Mouse (Mus musculus) heart, postnatal 0 days (tissue): ENCODE results near the gene Shc3. TPM values are rescaled to one million over a fixed set of nuclear protein-coding genes. Genes with fewer than 3 reads are reported as not detected.
A peak's percentile ranks its signal among the peaks of the same experiment; 100 is the strongest.

Experiments used
- ATAC-seq: fragments of 200-750 bp; cut with Nextera tagmentation; 2 replicates; pipeline ENCODE4 v1.8.0; 2017; ENCODE audit warnings: low read depth, moderate number of reproducible peaks, moderate library complexity; ENCODE audit not compliant: insufficient read depth
- DNase-seq: peaks from one replicate; pipeline ENCODE4 v3.0.0-alpha.2; 2016; ENCODE audit warnings: low spot score
- H3K27ac ChIP-seq: fragments of 300-500 bp; sonication (generic); 2 replicates; pipeline ENCODE4 v1.5.1; 2014; ENCODE audit warnings: low read depth, mild to moderate bottlenecking
- H3K27me3 ChIP-seq: fragments of 300-500 bp; sonication (generic); 2 replicates; pipeline ENCODE4 v1.6.1; 2014; ENCODE audit warnings: low read length, mixed read lengths; ENCODE audit not compliant: control insufficient read depth, insufficient read depth
- H3K36me3 ChIP-seq: fragments of 300-500 bp; sonication (generic); replicated peaks from 2 replicates; pipeline ENCODE4 v1.6.1; 2014; ENCODE audit warnings: low read length, mixed read lengths; ENCODE audit not compliant: control insufficient read depth, insufficient read depth
- H3K4me1 ChIP-seq: fragments of 300-500 bp; sonication (generic); 2 replicates; pipeline ENCODE4 v1.6.1; 2014; ENCODE audit warnings: antibody characterized with exemption; ENCODE audit not compliant: control insufficient read depth, insufficient read depth
- H3K4me2 ChIP-seq: fragments of 300-500 bp; sonication (generic); 2 replicates; pipeline ENCODE4 v1.6.1; 2014; ENCODE audit warnings: low read depth, mild to moderate bottlenecking, low read length, moderate library complexity
- H3K4me3 ChIP-seq: fragments of 300-500 bp; sonication (generic); 2 replicates; pipeline ENCODE4 v1.5.1; 2014; ENCODE audit warnings: low read depth, low read length
- H3K9ac ChIP-seq: fragments of 300-500 bp; sonication (generic); replicated peaks from 2 replicates; pipeline ENCODE4 v1.6.1; 2014; ENCODE audit warnings: low read depth, low read length, mixed read lengths
- H3K9me3 ChIP-seq: fragments of 300-500 bp; sonication (generic); replicated peaks from 2 replicates; pipeline ENCODE4 v1.6.1; 2016; ENCODE audit warnings: low read length; ENCODE audit not compliant: control insufficient read depth
- CTCF ChIP-seq: IDR thresholded peaks from 2 replicates; pipeline ENCODE4 v1.5.1; 2016; ENCODE audit warnings: antibody characterized with exemption, control low read depth, low read depth
- EP300 ChIP-seq: IDR thresholded peaks from 2 replicates; pipeline ENCODE4 v1.6.1; 2016; ENCODE audit warnings: antibody characterized with exemption, low read depth
- WGBS: fragments of 180-500 bp; shearing (Covaris S2); extraction: QIAGEN DNeasy Blood & Tissue Kit; methylation state at CpG from one replicate; pipeline ENCODE4 v1.1.7; 2014; 5-methylcytosine and 5-hydroxymethylcytosine counted together
- polyA plus RNA-seq: library from polyadenylated mRNA; unstranded; fragments of >200 nt; fragmentation: Nextera tagmentation; extraction: Ambion mirVana; gene quantifications from 2 replicates; pipeline ENCODE4 v1.2.1, GENCODE M21; 2015
- total RNA-seq: library from RNA; depleted of rRNA; stranded (reverse); fragments of >200 nt; gene quantifications from 2 replicates; pipeline ENCODE4 v1.2.3, GENCODE M21; 2014; ENCODE audit warnings: low replicate concordance

Gene Shc3
- total and polyA plus RNA-seq, 2 experiments from 2014 or later = 0.12 to 2.1 TPM

DNA sequence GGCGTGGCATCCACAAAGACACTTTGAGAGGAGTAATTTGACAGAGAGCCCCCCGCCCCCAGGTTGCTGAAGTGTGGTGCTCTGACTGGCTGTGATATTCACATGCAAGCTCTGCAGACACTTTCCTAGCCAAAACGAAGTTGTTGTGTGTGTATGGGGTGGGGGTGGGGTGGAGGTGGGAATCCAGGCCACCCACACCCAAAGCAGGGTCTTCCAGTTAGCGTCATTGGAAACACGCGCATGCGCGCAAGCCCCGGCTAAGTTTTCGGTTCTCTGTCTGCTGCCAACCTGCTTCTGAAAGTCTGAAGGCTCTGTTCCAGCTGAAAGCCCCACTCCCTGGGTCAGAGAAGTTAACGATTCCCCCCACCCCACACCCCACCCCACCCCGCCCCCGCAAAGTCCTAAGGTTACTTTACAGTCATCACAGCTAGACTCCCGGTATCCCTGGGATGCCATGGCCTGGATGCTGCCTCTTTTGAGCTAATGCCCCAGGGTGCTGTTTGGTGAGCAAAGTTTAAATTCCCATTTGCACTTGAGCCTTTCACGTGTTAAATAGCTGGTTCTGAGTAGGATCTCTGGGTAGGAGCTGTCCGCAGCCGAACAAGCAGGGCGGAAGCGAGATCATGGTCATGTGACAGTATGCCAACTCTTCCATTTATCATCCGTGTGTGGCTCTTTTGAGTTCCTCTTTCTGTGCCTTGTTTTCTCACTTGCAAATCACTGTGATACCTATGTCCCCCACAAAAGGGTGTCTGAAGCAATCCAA is 168.3 kb downstream of the Shc3 start:
- peak overlapping the region; percentile 72 for H3K4me2 ChIP-seq
- TF ChIP-seq EP300 (no peak), CTCF (no peak)
- ATAC-seq (peak; percentile 40), DNase-seq (peak; percentile 48)
- H3K27me3 ChIP-seq = no peaks in the 10 kb centered on the region
- H3K9ac ChIP-seq = peak overlapping the region; percentile 52
- H3K36me3 ChIP-seq = no peaks in the 10 kb centered on the region
- H3K27ac ChIP-seq = no peak overlapping the region
- H3K4me3 ChIP-seq = peak overlapping the region; percentile 46
- H3K4me1 ChIP-seq = peaks cover 17% of the 10 kb centered on the region
- 6% methylated on average over 20 of the region's 20 CpGs for WGBS
- H3K9me3 ChIP-seq = no peaks in the 10 kb centered on the region

DNA sequence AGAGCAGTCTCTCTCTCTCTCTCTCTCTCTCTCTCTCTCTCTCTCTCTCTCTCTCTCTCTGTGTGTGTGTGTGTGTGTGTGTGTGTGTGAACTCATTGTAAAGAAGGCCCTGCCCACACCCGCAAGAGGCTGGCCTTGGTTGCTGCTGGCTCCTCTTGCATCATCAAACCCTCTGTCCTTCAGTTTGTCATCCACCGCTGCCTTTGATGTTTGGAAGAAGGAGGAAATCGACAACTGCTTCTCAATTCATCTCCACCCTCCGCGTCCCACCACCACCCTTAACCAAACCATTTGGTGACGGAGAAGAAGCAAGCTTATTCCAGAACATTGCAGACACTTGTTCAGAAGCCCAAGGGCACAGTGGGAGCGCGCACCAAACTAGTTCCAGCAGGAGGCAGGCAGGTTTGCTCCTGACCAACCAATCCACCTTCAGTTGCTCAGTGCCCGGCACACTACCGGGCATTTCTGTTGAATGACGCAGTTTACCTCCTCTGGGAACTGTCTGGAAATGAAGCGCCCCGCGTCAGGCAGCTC is 169.0 kb downstream of the Shc3 start:
- TF ChIP-seq EP300 (no peak), CTCF (no peak)
- Histone ChIP-seq H3K4me3 (peak overlapping the region; percentile 46), H3K4me2 (peak overlapping the region; percentile 72), H3K9ac (peak overlapping the region; percentile 52; the same call in 1 of the 2 replicates), H3K4me1 (peaks cover 17% of the 10 kb centered on the region), H3K9me3 (no peaks in the 10 kb centered on the region), H3K27me3 (no peaks in the 10 kb centered on the region), H3K27ac (no peak overlapping the region), H3K36me3 (no peaks in the 10 kb centered on the region)
- 23% methylated on average over 14 of the region's 14 CpGs for WGBS
- DNase-seq = no peak
- peak; percentile 61; the same call in 1 of the 2 replicates for ATAC-seq

GRCm38 (mm10) chr13:51399562-51399961 is 169.7 kb downstream of the Shc3 start:
- DNase-seq (no peak), ATAC-seq (no peak)
- Histone ChIP-seq H3K4me3 (no peak overlapping the region), H3K9ac (no peak overlapping the region), H3K9me3 (no peaks in the 10 kb centered on the region; the same call in 1 of the 2 replicates), H3K27me3 (no peaks in the 10 kb centered on the region), H3K27ac (no peak overlapping the region), H3K36me3 (no peaks in the 10 kb centered on the region), H3K4me2 (no peak overlapping the region), H3K4me1 (peaks cover 13% of the 10 kb centered on the region)
- WGBS = 94% methylated on average over 3 of the region's 3 CpGs
- TF ChIP-seq EP300 (no peak), CTCF (no peak)

DNA sequence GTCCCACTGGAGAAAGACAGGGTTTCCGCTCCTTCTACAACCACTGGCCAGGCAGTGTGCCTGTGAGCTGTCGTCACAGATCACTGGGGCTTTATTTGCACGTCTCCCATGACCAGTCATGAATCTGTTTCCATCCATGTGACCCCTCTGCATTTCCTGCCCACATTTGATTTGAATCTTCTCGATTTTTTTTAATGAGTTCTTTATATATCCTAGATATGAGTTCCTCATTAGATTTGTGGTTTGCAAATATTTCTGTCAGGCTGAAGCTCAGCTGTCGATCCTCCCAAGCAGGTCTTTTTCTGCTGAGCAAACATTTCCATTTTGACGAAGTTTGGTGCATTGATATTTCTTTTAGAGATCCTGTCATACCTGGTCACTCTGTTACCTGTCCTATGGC is 171.4 kb downstream of the Shc3 start:
- H3K4me1 ChIP-seq = peaks cover 12% of the 10 kb centered on the region
- H3K4me2 ChIP-seq = no peak overlapping the region
- no peaks in the 10 kb centered on the region for H3K36me3 ChIP-seq
- H3K9ac ChIP-seq = no peak overlapping the region
- DNase-seq (no peak), ATAC-seq (no peak)
- no peak overlapping the region for H3K27ac ChIP-seq
- H3K9me3 ChIP-seq = no peaks in the 10 kb centered on the region; the same call in 1 of the 2 replicates
- no peaks in the 10 kb centered on the region for H3K27me3 ChIP-seq
- 64% methylated on average over 6 of the region's 6 CpGs for WGBS
- TF ChIP-seq EP300 = no peak
- no peak overlapping the region for H3K4me3 ChIP-seq

- Histone ChIP-seq H3K36me3 (no peaks in the 10 kb centered on the region), H3K4me1 (no peaks in the 10 kb centered on the region), H3K27ac (no peak overlapping the region), H3K4me3 (no peak overlapping the region), H3K27me3 (no peaks in the 10 kb centered on the region), H3K9me3 (no peaks in the 10 kb centered on the region; the same call in 1 of the 2 replicates), H3K9ac (no peak overlapping the region), H3K4me2 (no peak overlapping the region)
- ATAC-seq (no peak), DNase-seq (no peak)
- TF ChIP-seq CTCF = no peak
- TF ChIP-seq EP300 = no peak
- WGBS = 63% methylated on average over 1 of the region's 1 CpGs
Observed at GRCm38 (mm10) chr13:51392256-51392655, 177.0 kb downstream of the Shc3 start.
